Mouse (Mus musculus) bone marrow macrophage, adult 2 months (primary cell): ENCODE data around the gene Kif21b.

Source experiments
- CTCF ChIP-seq: IDR thresholded peaks from 2 replicates; pipeline ENCODE4 v1.5.1; 2012; ENCODE audit warnings: low read depth, mild to moderate bottlenecking, low read length, moderate library complexity
- POLR2A ChIP-seq: IDR thresholded peaks from 2 replicates; pipeline ENCODE4 v1.6.1; 2012; ENCODE audit warnings: mild to moderate bottlenecking, low read depth, low read length, borderline replicate concordance

DNA sequence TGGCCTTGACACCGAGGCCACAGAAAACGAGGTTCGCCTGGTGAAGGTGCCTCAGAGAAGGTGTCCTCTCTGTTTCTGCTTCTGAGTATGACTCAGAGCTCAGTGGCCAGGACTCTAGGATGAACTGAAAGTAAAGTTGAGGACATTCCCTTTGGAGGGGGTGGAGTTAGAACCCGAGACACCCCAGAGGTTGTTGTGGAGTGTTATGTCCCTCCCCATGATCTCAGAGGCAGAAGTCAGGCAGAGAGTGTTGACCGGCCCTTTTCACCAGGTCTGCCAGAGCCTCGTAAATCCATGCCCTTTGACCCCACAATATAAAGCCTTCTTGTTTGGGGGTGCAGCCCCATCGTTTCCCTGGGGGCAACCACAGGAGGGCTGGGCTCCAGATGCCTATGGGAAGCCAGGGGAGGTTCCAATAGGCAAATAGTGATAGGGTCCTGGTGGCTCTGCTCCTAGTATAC lies 5.9 kb downstream of the Kif21b start:
- no peak for TF ChIP-seq CTCF
- TF ChIP-seq POLR2A, result no peak
